Mouse (Mus musculus): Measurements from ENCODE around the gene Rbpjl. TPM values are rescaled to one million over a fixed set of nuclear protein-coding genes. Genes with fewer than 3 reads are reported as not detected.
A peak's percentile ranks its signal among the peaks of the same experiment; 100 is the strongest.

The Rbpjl gene
- total RNA-seq, 1 experiment = 0.04 TPM

- in situ Hi-C loops (cut with MboI; ENCODE audit: low sequenced_read_pairs in 2 of 2, unreplicated experiment in 2 of 2) = no loop called here
- Histone ChIP-seq H3K9me3 (ENCODE audit: control insufficient read depth, insufficient read depth, low read depth, low read length) (no peaks in the 10 kb centered on the region), H3K4me3 (ENCODE audit: insufficient read depth in 1 of 2, low read depth in 1 of 2, low read length in 2 of 2, poor library complexity in 1 of 2, severe bottlenecking in 1 of 2) (peak overlapping the region in 1 of 2 experiments; percentile 21; a peak in 1 of 4 replicates), H3K4me1 (ENCODE audit: control insufficient read depth in 2 of 2, insufficient read depth in 2 of 2, low read length in 2 of 2, poor library complexity in 1 of 2) (peaks cover 7 to 73% of the 10 kb centered on the region in 2 experiments), H3K36me3 (ENCODE audit: control insufficient read depth, insufficient read depth, low read length, poor library complexity, severe bottlenecking) (peaks cover 17% of the 10 kb centered on the region), H3K27ac (ENCODE audit: insufficient read depth, low read depth, low read length, poor library complexity, severe bottlenecking) (no peak overlapping the region; the same call in 1 of the 2 replicates), H3K9ac (ENCODE audit: insufficient read depth, low read depth, low read length, poor library complexity, severe bottlenecking) (0 out of 2 replicates have a peak overlapping the region, but pooled peaks have one; percentile 3)
- no peak for DNase-seq (ENCODE audit: low read depth, low spot score)
- TF ChIP-seq ZC3H11A (IDR thresholded peaks at IDR 0.05; ENCODE audit: borderline replicate concordance, low read depth, low read length) (no peak), HCFC1 (IDR thresholded peaks at IDR 0.05; ENCODE audit: borderline replicate concordance, insufficient read depth, low read length) (no peak), ZNF384 (IDR thresholded peaks at IDR 0.05; ENCODE audit: low read depth, low read length) (no peak), CHD2 (IDR thresholded peaks at IDR 0.05; ENCODE audit: low read depth, low read length) (no peak), MAFK (IDR thresholded peaks at IDR 0.05; ENCODE audit: insufficient read depth, low read depth, low read length) (no peak)
Measured at GRCm38 (mm10) chr2:164433278-164433895, 30.4 kb downstream of the Rbpjl start.

GRCm38 (mm10) chr2:164434681-164435080, 31.7 kb downstream of the Rbpjl start:
- in situ Hi-C loops (cut with MboI; ENCODE audit: low sequenced_read_pairs in 2 of 2, unreplicated experiment in 2 of 2) = no loop called here
- Histone ChIP-seq H3K9me3 (ENCODE audit: control insufficient read depth, insufficient read depth, low read depth, low read length) (no peaks in the 10 kb centered on the region), H3K36me3 (ENCODE audit: control insufficient read depth, insufficient read depth, low read length, poor library complexity, severe bottlenecking) (peaks cover 4% of the 10 kb centered on the region; the same call in 1 of the 2 replicates), H3K9ac (ENCODE audit: insufficient read depth, low read depth, low read length, poor library complexity, severe bottlenecking) (no peak overlapping the region), H3K4me3 (ENCODE audit: insufficient read depth in 1 of 2, low read depth in 1 of 2, low read length in 2 of 2, poor library complexity in 1 of 2, severe bottlenecking in 1 of 2) (no peak overlapping the region), H3K27ac (ENCODE audit: insufficient read depth, low read depth, low read length, poor library complexity, severe bottlenecking) (no peak overlapping the region), H3K4me1 (ENCODE audit: control insufficient read depth in 2 of 2, insufficient read depth in 2 of 2, low read length in 2 of 2, poor library complexity in 1 of 2) (peaks cover 7 to 72% of the 10 kb centered on the region in 2 experiments)
- TF ChIP-seq CHD2 (IDR thresholded peaks at IDR 0.05; ENCODE audit: low read depth, low read length) = no peak
- no peak for TF ChIP-seq ZNF384 (IDR thresholded peaks at IDR 0.05; ENCODE audit: low read depth, low read length)
- TF ChIP-seq ZC3H11A (IDR thresholded peaks at IDR 0.05; ENCODE audit: borderline replicate concordance, low read depth, low read length) = no peak
- TF ChIP-seq MAFK (IDR thresholded peaks at IDR 0.05; ENCODE audit: insufficient read depth, low read depth, low read length) = no peak
- no peak for TF ChIP-seq HCFC1 (IDR thresholded peaks at IDR 0.05; ENCODE audit: borderline replicate concordance, insufficient read depth, low read length)
- no peak for DNase-seq (ENCODE audit: low read depth, low spot score)

- Histone ChIP-seq H3K4me3 (ENCODE audit: insufficient read depth in 1 of 2, low read depth in 1 of 2, low read length in 2 of 2, poor library complexity in 1 of 2, severe bottlenecking in 1 of 2) (no peak overlapping the region; a peak in 1 of 4 replicates), H3K27ac (ENCODE audit: insufficient read depth, low read depth, low read length, poor library complexity, severe bottlenecking) (0 out of 2 replicates have a peak overlapping the region, but pooled peaks have one; percentile 49), H3K9me3 (ENCODE audit: control insufficient read depth, insufficient read depth, low read depth, low read length) (no peaks in the 10 kb centered on the region), H3K4me1 (ENCODE audit: control insufficient read depth in 2 of 2, insufficient read depth in 2 of 2, low read length in 2 of 2, poor library complexity in 1 of 2) (peaks cover 4 to 77% of the 10 kb centered on the region in 2 experiments), H3K36me3 (ENCODE audit: control insufficient read depth, insufficient read depth, low read length, poor library complexity, severe bottlenecking) (peaks cover 2% of the 10 kb centered on the region; the same call in 1 of the 2 replicates), H3K9ac (ENCODE audit: insufficient read depth, low read depth, low read length, poor library complexity, severe bottlenecking) (no peak overlapping the region)
- no peak for TF ChIP-seq CHD2 (IDR thresholded peaks at IDR 0.05; ENCODE audit: low read depth, low read length)
- TF ChIP-seq MAFK (IDR thresholded peaks at IDR 0.05; ENCODE audit: insufficient read depth, low read depth, low read length) = no peak
- no peak for TF ChIP-seq ZNF384 (IDR thresholded peaks at IDR 0.05; ENCODE audit: low read depth, low read length)
- TF ChIP-seq HCFC1 (IDR thresholded peaks at IDR 0.05; ENCODE audit: borderline replicate concordance, insufficient read depth, low read length) = no peak
- no peak for TF ChIP-seq ZC3H11A (IDR thresholded peaks at IDR 0.05; ENCODE audit: borderline replicate concordance, low read depth, low read length)
- in situ Hi-C loops (cut with MboI; ENCODE audit: low sequenced_read_pairs in 2 of 2, unreplicated experiment in 2 of 2) = no loop called here
- no peak for DNase-seq (ENCODE audit: low read depth, low spot score)
Measured at GRCm38 (mm10) chr2:164435216-164436090, 32.5 kb downstream of the Rbpjl start.

GRCm38 (mm10) chr2:164436215-164436913, 33.4 kb downstream of the Rbpjl start:
- Histone ChIP-seq H3K4me1 (ENCODE audit: control insufficient read depth in 2 of 2, insufficient read depth in 2 of 2, low read length in 2 of 2, poor library complexity in 1 of 2) (peaks cover 4 to 78% of the 10 kb centered on the region in 2 experiments), H3K9ac (ENCODE audit: insufficient read depth, low read depth, low read length, poor library complexity, severe bottlenecking) (peak overlapping the region; percentile 28; the same call in 1 of the 2 replicates), H3K36me3 (ENCODE audit: control insufficient read depth, insufficient read depth, low read length, poor library complexity, severe bottlenecking) (peaks cover 5% of the 10 kb centered on the region; the same call in 1 of the 2 replicates), H3K4me3 (ENCODE audit: insufficient read depth in 1 of 2, low read depth in 1 of 2, low read length in 2 of 2, poor library complexity in 1 of 2, severe bottlenecking in 1 of 2) (no peak overlapping the region), H3K9me3 (ENCODE audit: control insufficient read depth, insufficient read depth, low read depth, low read length) (no peaks in the 10 kb centered on the region), H3K27ac (ENCODE audit: insufficient read depth, low read depth, low read length, poor library complexity, severe bottlenecking) (no peak overlapping the region; the same call in 1 of the 2 replicates)
- TF ChIP-seq HCFC1 (IDR thresholded peaks at IDR 0.05; ENCODE audit: borderline replicate concordance, insufficient read depth, low read length) (no peak), ZNF384 (IDR thresholded peaks at IDR 0.05; ENCODE audit: low read depth, low read length) (no peak), MAFK (IDR thresholded peaks at IDR 0.05; ENCODE audit: insufficient read depth, low read depth, low read length) (no peak), ZC3H11A (IDR thresholded peaks at IDR 0.05; ENCODE audit: borderline replicate concordance, low read depth, low read length) (no peak), CHD2 (IDR thresholded peaks at IDR 0.05; ENCODE audit: low read depth, low read length) (no peak)
- DNase-seq (ENCODE audit: low read depth, low spot score) = no peak
- in situ Hi-C loops (cut with MboI; ENCODE audit: low sequenced_read_pairs in 2 of 2, unreplicated experiment in 2 of 2) = no loop called here
